Mouse (Mus musculus): ENCODE results near the gene Napsa.

Napsa gene

GRCm38 (mm10) chr7:44591348-44592116 lies 19.4 kb downstream of the Napsa start:
- Histone ChIP-seq H3K27me3 (ENCODE audit: control insufficient read depth, insufficient read depth, low read length, poor library complexity, severe bottlenecking) (0 out of 2 replicates have a peak, but pooled peaks cover 2% of the 10 kb centered on the region), H3K36me3 (ENCODE audit: control insufficient read depth, insufficient read depth, low read length, poor library complexity, severe bottlenecking) (no peaks in the 10 kb centered on the region)
- DNase-seq (ENCODE audit: low read depth, low spot score), result peak; percentile 36

GRCm38 (mm10) chr7:44593051-44593450 lies 20.9 kb downstream of the Napsa start:
- H3K27me3 ChIP-seq (ENCODE audit: control insufficient read depth, insufficient read depth, low read length, poor library complexity, severe bottlenecking), result peaks cover 2% of the 10 kb centered on the region; the same call in 1 of the 2 replicates
- DNase-seq (ENCODE audit: low read depth, low spot score), result no peak
- H3K36me3 ChIP-seq (ENCODE audit: control insufficient read depth, insufficient read depth, low read length, poor library complexity, severe bottlenecking), result no peaks in the 10 kb centered on the region

GRCm38 (mm10) chr7:44593775-44594174 lies 21.6 kb downstream of the Napsa start:
- no peaks in the 10 kb centered on the region; the same call in 1 of the 2 replicates for H3K36me3 ChIP-seq (ENCODE audit: control insufficient read depth, insufficient read depth, low read length, poor library complexity, severe bottlenecking)
- peaks cover 2% of the 10 kb centered on the region; the same call in 1 of the 2 replicates for H3K27me3 ChIP-seq (ENCODE audit: control insufficient read depth, insufficient read depth, low read length, poor library complexity, severe bottlenecking)
- peak; percentile 84 for DNase-seq (ENCODE audit: low read depth, low spot score)

GRCm38 (mm10) chr7:44594291-44594690 lies 22.1 kb downstream of the Napsa start:
- Histone ChIP-seq H3K36me3 (ENCODE audit: control insufficient read depth, insufficient read depth, low read length, poor library complexity, severe bottlenecking) (no peaks in the 10 kb centered on the region; the same call in 1 of the 2 replicates), H3K27me3 (ENCODE audit: control insufficient read depth, insufficient read depth, low read length, poor library complexity, severe bottlenecking) (peaks cover 2% of the 10 kb centered on the region; the same call in 1 of the 2 replicates)
- DNase-seq (ENCODE audit: low read depth, low spot score), result no peak

GRCm38 (mm10) chr7:44595131-44595561 lies 23.0 kb downstream of the Napsa start:
- Histone ChIP-seq H3K36me3 (ENCODE audit: control insufficient read depth, insufficient read depth, low read length, poor library complexity, severe bottlenecking) (no peaks in the 10 kb centered on the region; the same call in 1 of the 2 replicates), H3K27me3 (ENCODE audit: control insufficient read depth, insufficient read depth, low read length, poor library complexity, severe bottlenecking) (peaks cover 2% of the 10 kb centered on the region; the same call in 1 of the 2 replicates)
- DNase-seq (ENCODE audit: low read depth, low spot score), result no peak

- Histone ChIP-seq H3K27me3 (ENCODE audit: control insufficient read depth, insufficient read depth, low read length, poor library complexity, severe bottlenecking) (peaks cover 2% of the 10 kb centered on the region; the same call in 1 of the 2 replicates), H3K36me3 (ENCODE audit: control insufficient read depth, insufficient read depth, low read length, poor library complexity, severe bottlenecking) (no peaks in the 10 kb centered on the region; the same call in 1 of the 2 replicates)
- no peak for DNase-seq (ENCODE audit: low read depth, low spot score)
Measured at GRCm38 (mm10) chr7:44596051-44596450, 23.9 kb downstream of the Napsa start.

GRCm38 (mm10) chr7:44596996-44597538 lies 24.9 kb downstream of the Napsa start:
- DNase-seq (ENCODE audit: low read depth, low spot score), result no peak
- Histone ChIP-seq H3K36me3 (ENCODE audit: control insufficient read depth, insufficient read depth, low read length, poor library complexity, severe bottlenecking) (no peaks in the 10 kb centered on the region; the same call in 1 of the 2 replicates), H3K27me3 (ENCODE audit: control insufficient read depth, insufficient read depth, low read length, poor library complexity, severe bottlenecking) (no peaks in the 10 kb centered on the region; the same call in 1 of the 2 replicates)

GRCm38 (mm10) chr7:44597666-44598065 lies 25.5 kb downstream of the Napsa start:
- no peaks in the 10 kb centered on the region; the same call in 1 of the 2 replicates for H3K36me3 ChIP-seq (ENCODE audit: control insufficient read depth, insufficient read depth, low read length, poor library complexity, severe bottlenecking)
- no peak for DNase-seq (ENCODE audit: low read depth, low spot score)
- peaks cover 2% of the 10 kb centered on the region for H3K27me3 ChIP-seq (ENCODE audit: control insufficient read depth, insufficient read depth, low read length, poor library complexity, severe bottlenecking)

GRCm38 (mm10) chr7:44598336-44598735 lies 26.2 kb downstream of the Napsa start:
- no peak for DNase-seq (ENCODE audit: low read depth, low spot score)
- peaks cover 4% of the 10 kb centered on the region for H3K27me3 ChIP-seq (ENCODE audit: control insufficient read depth, insufficient read depth, low read length, poor library complexity, severe bottlenecking)
- H3K36me3 ChIP-seq (ENCODE audit: control insufficient read depth, insufficient read depth, low read length, poor library complexity, severe bottlenecking), result no peaks in the 10 kb centered on the region; the same call in 1 of the 2 replicates

GRCm38 (mm10) chr7:44600691-44601262 lies 28.6 kb downstream of the Napsa start:
- H3K36me3 ChIP-seq (ENCODE audit: control insufficient read depth, insufficient read depth, low read length, poor library complexity, severe bottlenecking), result no peaks in the 10 kb centered on the region; the same call in 1 of the 2 replicates
- DNase-seq (ENCODE audit: low read depth, low spot score), result no peak

GRCm38 (mm10) chr7:44601646-44602045 lies 29.5 kb downstream of the Napsa start:
- H3K36me3 ChIP-seq (ENCODE audit: control insufficient read depth, insufficient read depth, low read length, poor library complexity, severe bottlenecking), result no peaks in the 10 kb centered on the region; the same call in 1 of the 2 replicates
- H3K27me3 ChIP-seq (ENCODE audit: control insufficient read depth, insufficient read depth, low read length, poor library complexity, severe bottlenecking), result peaks cover 5% of the 10 kb centered on the region
- DNase-seq (ENCODE audit: low read depth, low spot score), result no peak

More at GRCm38 (mm10) chr7:44600691-44601262, 28.6 kb downstream of the Napsa start:
- peaks cover 5% of the 10 kb centered on the region for H3K27me3 ChIP-seq (ENCODE audit: control insufficient read depth, insufficient read depth, low read length, poor library complexity, severe bottlenecking)

- H3K27me3 ChIP-seq (ENCODE audit: control insufficient read depth, insufficient read depth, low read length, poor library complexity, severe bottlenecking), result peaks cover 5% of the 10 kb centered on the region; the same call in 1 of the 2 replicates
- no peaks in the 10 kb centered on the region; the same call in 1 of the 2 replicates for H3K36me3 ChIP-seq (ENCODE audit: control insufficient read depth, insufficient read depth, low read length, poor library complexity, severe bottlenecking)
- DNase-seq (ENCODE audit: low read depth, low spot score), result no peak
Measured at GRCm38 (mm10) chr7:44602443-44602842, 30.3 kb downstream of the Napsa start.

- DNase-seq (ENCODE audit: low read depth, low spot score), result no peak
- peaks cover 5% of the 10 kb centered on the region; the same call in 1 of the 2 replicates for H3K27me3 ChIP-seq (ENCODE audit: control insufficient read depth, insufficient read depth, low read length, poor library complexity, severe bottlenecking)
Measured at GRCm38 (mm10) chr7:44603186-44603855, 31.1 kb downstream of the Napsa start.

GRCm38 (mm10) chr7:44604139-44604606 lies 32.0 kb downstream of the Napsa start:
- peak; percentile 33 for DNase-seq (ENCODE audit: low read depth, low spot score)
- H3K36me3 ChIP-seq (ENCODE audit: control insufficient read depth, insufficient read depth, low read length, poor library complexity, severe bottlenecking), result no peaks in the 10 kb centered on the region

More at GRCm38 (mm10) chr7:44603186-44603855, 31.1 kb downstream of the Napsa start:
- no peaks in the 10 kb centered on the region; the same call in 1 of the 2 replicates for H3K36me3 ChIP-seq (ENCODE audit: control insufficient read depth, insufficient read depth, low read length, poor library complexity, severe bottlenecking)

More at GRCm38 (mm10) chr7:44604139-44604606, 32.0 kb downstream of the Napsa start:
- H3K27me3 ChIP-seq (ENCODE audit: control insufficient read depth, insufficient read depth, low read length, poor library complexity, severe bottlenecking), result peaks cover 5% of the 10 kb centered on the region; the same call in 1 of the 2 replicates

Data from splenic B cell, adult 2 months (primary cell).